Mouse (Mus musculus): ENCODE data around the gene Coq10b. TPM values are rescaled to one million over a fixed set of nuclear protein-coding genes. Genes with fewer than 3 reads are reported as not detected.
"Not testable (repeated sequence)": the region's sequence is repeated elsewhere in the genome, so short reads cannot be mapped to it uniquely, and the experiment has no call there.

Coq10b gene
- polyA plus RNA-seq (2012; rRNA removed) (6.3 and 8.6 TPM in 2 replicates), polyA plus RNA-seq (2014; fragmentation: Nextera tagmentation; extraction: Ambion mirVana) (15.4 and 16.4 TPM in 2 replicates)

DNA sequence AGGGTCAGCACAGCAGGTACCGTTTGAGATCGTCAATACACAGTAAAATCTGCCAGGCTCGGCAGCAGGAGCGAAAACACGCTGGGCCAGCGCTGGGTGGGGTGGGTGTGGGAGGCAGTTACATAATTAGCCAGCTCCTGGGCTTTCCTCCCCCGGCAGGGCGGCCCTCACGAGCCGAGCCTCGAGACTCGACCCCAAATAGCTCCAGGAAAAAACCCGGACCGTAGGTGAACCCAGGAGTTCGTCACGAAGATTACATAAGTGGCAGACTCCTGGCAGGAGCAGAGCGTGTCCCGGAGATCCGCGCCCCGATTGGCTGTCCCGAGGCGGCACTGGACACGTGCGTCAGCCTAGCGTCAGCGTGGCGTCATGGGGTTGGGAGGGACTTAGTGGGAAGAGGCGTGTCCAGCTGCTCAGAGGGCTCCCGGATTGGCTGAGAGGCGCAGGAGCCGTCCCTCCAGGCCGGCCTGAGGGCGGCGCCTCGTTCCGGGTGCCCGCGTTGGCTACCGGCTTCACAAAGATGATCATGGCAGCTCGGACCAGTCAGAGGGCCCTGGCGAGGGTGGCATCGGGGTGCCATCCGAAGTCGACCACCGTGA lies at the start of gene Coq10b:
Gene Coq10b, plus strand, starts transcription at position 416 of the 599 bp plus-strand sequence.
- Histone ChIP-seq H3K4me1 (replicated peaks; ENCODE audit: control insufficient read depth in 2 of 2, insufficient read depth in 2 of 2, low read length in 1 of 2) (peaks cover 4 to 10% of the 10 kb centered on the region in 2 experiments; a peak in 2 of 4 replicates), H3K9me3 (ENCODE audit: control insufficient read depth, low read length) (no peaks in the 10 kb centered on the region), H3K4me3 (ENCODE audit: insufficient read depth in 1 of 2, low read depth in 2 of 2, low read length in 2 of 2) (peak within 1 kb of the TSS; percentile 81 to 85), H3K36me3 (replicated peaks; ENCODE audit: control insufficient read depth, insufficient read depth, low read depth) (peaks cover 5% of the 10 kb centered on the region), H3K4me2 (ENCODE audit: low read depth) (peak within 1 kb of the TSS; percentile 93), H3K9ac (replicated peaks) (peak within 1 kb of the TSS; percentile 85), H3K27ac (peak within 1 kb of the TSS; percentile 89), H3K27me3 (ENCODE audit: control insufficient read depth, insufficient read depth, low read length) (no peaks in the 10 kb centered on the region)
- DNase-seq (ENCODE audit: low read depth in 3 of 3, low spot score in 3 of 3) (peak; percentile 96), ATAC-seq (ENCODE audit: insufficient read depth) (peak; percentile 98)
- under 1% methylated on average over 46 of the region's 46 CpGs for WGBS (ENCODE audit: insufficient replicate concordance)
- TF ChIP-seq CTCF (IDR thresholded peaks at IDR 0.05; ENCODE audit: low read depth), result 0 out of 2 replicates have a peak, but pooled peaks have one; percentile 26
- TF ChIP-seq EP300 (IDR thresholded peaks at IDR 0.05; ENCODE audit: low read depth), result no peak

DNA sequence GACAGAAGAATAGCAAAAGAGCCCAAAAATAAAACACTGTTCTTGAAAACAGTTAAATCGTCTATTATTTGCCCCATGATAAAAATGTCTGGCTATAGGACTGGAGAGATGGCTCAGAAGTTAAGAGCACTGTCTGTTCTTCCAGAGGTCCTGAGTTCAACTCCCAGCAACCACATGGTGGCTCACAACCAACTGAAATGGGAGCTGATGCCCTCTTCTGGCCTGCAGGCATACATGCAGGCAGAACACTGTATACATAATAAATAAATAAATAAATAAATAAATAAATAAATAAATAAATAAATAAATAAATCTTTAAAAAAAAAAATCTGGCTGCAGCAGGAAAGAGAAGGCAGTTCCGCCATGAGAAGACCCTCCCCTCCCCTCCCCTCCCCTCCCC lies 44.3 kb upstream of the Coq10b start:
- 74% methylated on average over 2 of the region's 2 CpGs for WGBS (ENCODE audit: insufficient replicate concordance)
- not testable (repeated sequence) for H3K4me1 ChIP-seq (replicated peaks; ENCODE audit: control insufficient read depth in 2 of 2, insufficient read depth in 2 of 2, low read length in 1 of 2); H3K9ac ChIP-seq (replicated peaks); H3K27ac ChIP-seq; DNase-seq (ENCODE audit: low read depth in 3 of 3, low spot score in 3 of 3); H3K4me3 ChIP-seq (ENCODE audit: insufficient read depth in 1 of 2, low read depth in 2 of 2, low read length in 2 of 2); H3K9me3 ChIP-seq (ENCODE audit: control insufficient read depth, low read length); H3K4me2 ChIP-seq (ENCODE audit: low read depth); ATAC-seq (ENCODE audit: insufficient read depth); H3K27me3 ChIP-seq (ENCODE audit: control insufficient read depth, insufficient read depth, low read length)
- H3K36me3 ChIP-seq (replicated peaks; ENCODE audit: control insufficient read depth, insufficient read depth, low read depth), result peaks cover 72% of the 10 kb centered on the region
- peak; percentile 48 for TF ChIP-seq CTCF (IDR thresholded peaks at IDR 0.05; ENCODE audit: low read depth)

DNA sequence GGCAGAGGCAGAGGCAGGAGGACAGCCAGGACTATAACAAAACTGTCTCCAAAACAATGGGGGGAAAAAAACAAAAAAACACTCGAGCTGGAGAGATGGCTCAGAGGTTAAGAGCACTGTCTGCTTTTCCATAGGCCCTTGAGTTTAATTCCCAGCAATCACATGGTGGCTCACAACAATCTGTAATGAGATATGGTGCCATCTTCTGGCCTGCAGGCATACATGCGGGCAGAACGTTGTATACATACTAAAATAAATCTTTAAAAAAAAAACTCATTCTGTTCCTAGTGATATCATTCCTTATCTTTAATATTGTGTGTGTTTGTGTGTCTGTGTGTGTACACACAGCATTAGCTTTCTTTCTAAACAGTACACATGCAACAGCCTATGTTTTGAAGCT lies 40.1 kb upstream of the Coq10b start:
- Histone ChIP-seq H3K27ac (no peak overlapping the region), H3K4me1 (replicated peaks; ENCODE audit: control insufficient read depth in 2 of 2, insufficient read depth in 2 of 2, low read length in 1 of 2) (no peaks in the 10 kb centered on the region), H3K4me2 (ENCODE audit: low read depth) (no peak overlapping the region), H3K9ac (replicated peaks) (no peak overlapping the region), H3K9me3 (ENCODE audit: control insufficient read depth, low read length) (no peaks in the 10 kb centered on the region), H3K27me3 (ENCODE audit: control insufficient read depth, insufficient read depth, low read length) (no peaks in the 10 kb centered on the region), H3K36me3 (replicated peaks; ENCODE audit: control insufficient read depth, insufficient read depth, low read depth) (peaks cover 76% of the 10 kb centered on the region), H3K4me3 (ENCODE audit: insufficient read depth in 1 of 2, low read depth in 2 of 2, low read length in 2 of 2) (no peak overlapping the region)
- WGBS (ENCODE audit: insufficient replicate concordance), result 33% methylated on average over 3 of the region's 3 CpGs
- DNase-seq (ENCODE audit: low read depth in 3 of 3, low spot score in 3 of 3) (no peak), ATAC-seq (ENCODE audit: insufficient read depth) (no peak)
- peak; percentile 28; the same call in 1 of the 2 replicates for TF ChIP-seq CTCF (IDR thresholded peaks at IDR 0.05; ENCODE audit: low read depth)
- TF ChIP-seq EP300 (IDR thresholded peaks at IDR 0.05; ENCODE audit: low read depth), result no peak

DNA sequence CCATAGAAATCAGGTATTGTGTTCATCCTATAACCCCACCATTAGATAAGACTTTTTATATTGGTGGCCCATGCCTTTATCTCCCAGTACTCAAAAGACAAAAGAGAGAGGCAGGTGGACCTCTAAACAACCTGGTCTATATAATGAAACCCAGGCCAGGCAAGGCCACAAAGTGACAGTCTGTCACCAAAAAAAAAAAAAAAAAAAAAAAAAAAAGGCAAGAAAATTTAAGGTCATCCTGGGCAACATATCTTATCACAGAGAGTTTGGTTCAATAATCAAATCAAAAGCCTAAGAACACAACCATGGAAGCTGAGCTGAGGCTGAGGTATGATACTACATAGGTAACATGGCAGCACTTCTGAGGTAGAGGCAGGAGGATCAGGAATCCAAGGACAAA lies 30.7 kb upstream of the Coq10b start:
- Histone ChIP-seq H3K27me3 (ENCODE audit: control insufficient read depth, insufficient read depth, low read length) (no peaks in the 10 kb centered on the region), H3K9ac (replicated peaks) (no peak overlapping the region), H3K9me3 (ENCODE audit: control insufficient read depth, low read length) (no peaks in the 10 kb centered on the region), H3K36me3 (replicated peaks; ENCODE audit: control insufficient read depth, insufficient read depth, low read depth) (peaks cover 28% of the 10 kb centered on the region), H3K4me3 (ENCODE audit: insufficient read depth in 1 of 2, low read depth in 2 of 2, low read length in 2 of 2) (no peak overlapping the region), H3K27ac (no peak overlapping the region), H3K4me1 (replicated peaks; ENCODE audit: control insufficient read depth in 2 of 2, insufficient read depth in 2 of 2, low read length in 1 of 2) (peaks cover 22% of the 10 kb centered on the region in 2 experiments), H3K4me2 (ENCODE audit: low read depth) (no peak overlapping the region)
- TF ChIP-seq EP300 (IDR thresholded peaks at IDR 0.05; ENCODE audit: low read depth) (no peak), CTCF (IDR thresholded peaks at IDR 0.05; ENCODE audit: low read depth) (no peak)
- ATAC-seq (ENCODE audit: insufficient read depth) (no peak), DNase-seq (ENCODE audit: low read depth in 3 of 3, low spot score in 3 of 3) (no peak)

DNA sequence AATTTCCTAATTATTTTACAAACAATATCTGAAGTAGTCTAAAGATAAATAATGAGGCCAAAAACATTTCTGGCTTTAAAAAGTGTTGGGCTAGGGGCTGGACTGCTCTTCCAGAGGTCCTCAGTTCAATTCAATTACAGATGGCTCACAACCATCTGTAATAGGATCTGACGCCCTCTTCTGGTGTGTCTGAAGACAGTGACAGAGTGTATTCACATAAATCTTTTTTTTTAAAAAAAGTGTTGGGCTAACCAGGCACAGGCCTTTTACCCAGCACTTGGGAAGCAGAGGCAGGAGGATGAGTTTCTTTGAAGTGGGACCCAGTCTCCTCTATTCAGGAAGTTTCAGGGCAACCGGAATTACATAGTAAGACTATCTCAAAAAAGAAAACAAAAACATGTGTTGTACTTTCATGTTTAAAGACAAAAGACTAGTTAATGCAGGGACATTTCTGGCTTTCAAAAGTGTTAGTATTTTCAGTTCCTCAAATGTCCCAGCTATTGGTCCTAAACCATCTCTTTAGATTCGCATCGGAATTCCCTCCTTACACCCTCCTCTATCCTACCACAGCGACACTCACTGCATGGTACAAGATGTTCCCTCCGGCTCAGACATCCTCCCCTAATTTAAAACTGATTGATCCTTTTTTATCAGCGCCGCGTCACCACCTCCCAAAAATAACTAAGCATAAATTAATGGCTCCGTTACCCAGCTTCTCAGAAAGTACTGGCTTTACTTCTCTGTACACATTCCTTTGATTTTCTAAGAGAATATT lies 26.7 kb upstream of the Coq10b start:
- Histone ChIP-seq H3K36me3 (replicated peaks; ENCODE audit: control insufficient read depth, insufficient read depth, low read depth) (peaks cover 3% of the 10 kb centered on the region; the same call in 1 of the 2 replicates), H3K9ac (replicated peaks) (peak overlapping the region; percentile 91), H3K27ac (peak overlapping the region; percentile 61), H3K9me3 (ENCODE audit: control insufficient read depth, low read length) (no peaks in the 10 kb centered on the region), H3K4me1 (replicated peaks; ENCODE audit: control insufficient read depth in 2 of 2, insufficient read depth in 2 of 2, low read length in 1 of 2) (peaks cover 31 to 34% of the 10 kb centered on the region in 2 experiments), H3K4me2 (ENCODE audit: low read depth) (peak overlapping the region; percentile 93), H3K27me3 (ENCODE audit: control insufficient read depth, insufficient read depth, low read length) (no peaks in the 10 kb centered on the region), H3K4me3 (ENCODE audit: insufficient read depth in 1 of 2, low read depth in 2 of 2, low read length in 2 of 2) (peak overlapping the region; percentile 80 to 83)
- no peak for ATAC-seq (ENCODE audit: insufficient read depth)
- DNase-seq (ENCODE audit: low read depth in 3 of 3, low spot score in 3 of 3), result peak in 1 of 3 experiments; percentile 55
- WGBS (ENCODE audit: insufficient replicate concordance), result 5% methylated on average over 10 of the region's 10 CpGs
- TF ChIP-seq CTCF (IDR thresholded peaks at IDR 0.05; ENCODE audit: low read depth) (peak; percentile 20; the same call in 1 of the 2 replicates), EP300 (IDR thresholded peaks at IDR 0.05; ENCODE audit: low read depth) (no peak)
